Mouse (Mus musculus): ENCODE results near the gene Smarcd2.

Smarcd2 gene

DNA sequence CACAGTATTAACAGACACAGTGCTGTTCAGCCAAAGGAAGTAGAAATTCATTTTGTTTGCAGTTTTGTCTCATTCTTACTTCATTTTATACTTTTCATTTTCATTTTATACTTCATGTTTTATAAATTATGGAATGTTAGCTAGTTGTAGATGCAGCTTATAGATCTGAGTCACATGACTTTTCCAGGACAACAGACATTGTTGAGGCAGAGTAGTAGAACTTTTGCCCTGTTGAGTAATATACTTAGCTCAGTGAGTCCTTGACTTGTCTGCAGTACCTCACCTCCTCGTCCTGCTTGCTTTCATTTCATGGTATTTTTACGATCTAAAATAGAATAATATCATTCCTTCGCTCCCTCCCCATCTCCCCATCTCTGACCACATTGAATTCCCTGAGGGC lies 52.2 kb downstream of the Smarcd2 start:
- DNase-seq = no peak

DNA sequence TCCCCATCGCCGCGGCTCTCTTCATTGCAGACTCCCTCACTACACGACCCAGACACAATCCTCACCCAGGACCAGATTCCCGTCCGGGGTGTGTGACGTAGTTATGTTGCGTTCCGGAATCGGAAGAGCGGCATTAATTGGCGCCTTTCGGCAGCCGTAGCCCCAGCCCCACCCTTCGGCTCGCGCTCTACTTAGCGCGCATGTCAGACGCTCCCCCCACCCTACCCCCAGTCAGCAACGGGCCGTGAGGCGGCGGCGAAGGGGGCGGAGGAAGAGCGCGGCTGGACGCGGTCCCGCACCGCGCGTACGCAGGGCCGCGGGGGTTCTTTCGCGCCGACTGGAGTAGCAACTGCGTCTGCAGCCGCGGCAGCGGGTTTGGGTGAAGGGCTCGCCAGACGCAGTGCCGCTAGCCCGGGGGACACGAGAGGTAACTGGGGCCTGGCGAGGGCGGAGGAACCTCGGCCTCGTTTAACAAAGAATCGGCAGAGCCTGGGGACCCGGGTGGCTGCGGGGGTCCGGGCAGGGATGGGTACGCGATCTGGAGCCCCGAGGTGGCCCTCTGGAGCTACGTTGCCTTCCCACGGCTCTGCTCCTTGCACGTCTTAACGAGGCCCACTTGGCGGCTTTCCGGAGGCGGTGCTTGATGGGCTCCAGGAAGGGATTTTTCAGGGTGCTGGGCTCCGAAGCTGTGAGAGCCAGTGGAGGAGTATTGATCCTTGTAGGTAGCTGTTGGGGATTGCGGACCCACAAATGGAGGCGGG lies 55.9 kb downstream of the Smarcd2 start, which contains the start of gene Ddx42:
Gene Ddx42, plus strand, starts transcription at position 197 of the 761 bp plus-strand sequence.
- peak; percentile 85 for DNase-seq

DNA sequence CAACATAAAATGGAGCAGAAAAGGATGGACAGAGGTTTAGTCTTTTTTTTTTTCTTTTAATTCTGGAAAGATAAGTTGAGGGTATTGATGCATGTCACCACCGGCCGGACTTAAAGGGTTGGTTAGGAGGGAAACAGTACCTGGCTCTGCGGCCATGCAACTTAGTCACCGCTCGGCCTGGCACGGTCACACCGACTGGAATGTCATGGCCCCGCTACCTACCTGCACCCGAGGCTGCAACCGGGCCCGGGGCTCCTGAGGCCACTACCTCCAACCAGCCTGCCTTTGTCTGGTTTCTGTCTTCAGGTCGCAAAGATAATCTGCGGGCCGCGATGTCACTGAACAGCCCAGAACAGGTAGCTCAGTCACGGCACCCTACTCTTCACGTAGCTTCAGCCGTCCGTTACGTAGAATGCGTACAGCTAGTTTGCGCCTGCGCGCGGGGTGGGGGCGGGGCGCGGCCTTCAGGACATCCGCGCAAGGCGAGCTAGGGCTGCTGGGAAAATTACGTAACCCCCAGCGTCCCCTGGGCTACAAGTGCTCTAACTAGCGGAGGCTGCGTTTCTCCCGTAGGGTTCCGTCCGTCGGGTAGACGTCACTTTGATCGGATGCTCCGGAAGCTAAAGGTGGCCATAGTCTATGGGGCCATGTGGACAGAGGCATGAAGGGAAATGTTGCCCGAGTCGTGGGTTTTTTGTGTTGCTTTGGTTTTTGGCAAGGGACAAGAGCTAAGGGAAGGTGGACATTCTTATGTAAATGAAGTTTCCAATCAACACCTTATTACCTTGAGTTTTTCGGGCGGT lies 56.6 kb downstream of the Smarcd2 start, which contains the start of gene Ccdc47:
Gene Ccdc47, minus strand, starts transcription at position 418 of the 803 bp plus-strand sequence.
- peak; percentile 92 for DNase-seq

DNA sequence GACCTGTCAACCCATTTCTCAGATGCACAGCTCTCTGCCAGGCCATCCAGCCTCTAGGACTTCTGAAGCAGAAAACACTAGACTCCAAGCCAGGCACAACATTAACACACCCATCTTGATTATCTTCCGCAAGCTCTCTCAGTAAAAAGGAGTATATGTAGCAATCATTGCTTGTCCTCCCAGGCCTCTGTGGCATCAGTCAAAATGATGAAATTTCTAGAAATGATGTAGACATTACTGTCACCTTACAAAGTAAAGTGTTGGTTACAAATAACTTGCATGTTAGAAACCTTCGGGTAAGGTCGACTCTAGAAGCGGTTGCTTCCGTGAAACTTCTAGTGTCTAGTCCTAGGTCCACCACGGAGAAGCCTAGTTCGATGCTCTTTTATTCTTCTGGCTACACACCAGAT lies 57.3 kb downstream of the Smarcd2 start:
- no peak for DNase-seq

DNA sequence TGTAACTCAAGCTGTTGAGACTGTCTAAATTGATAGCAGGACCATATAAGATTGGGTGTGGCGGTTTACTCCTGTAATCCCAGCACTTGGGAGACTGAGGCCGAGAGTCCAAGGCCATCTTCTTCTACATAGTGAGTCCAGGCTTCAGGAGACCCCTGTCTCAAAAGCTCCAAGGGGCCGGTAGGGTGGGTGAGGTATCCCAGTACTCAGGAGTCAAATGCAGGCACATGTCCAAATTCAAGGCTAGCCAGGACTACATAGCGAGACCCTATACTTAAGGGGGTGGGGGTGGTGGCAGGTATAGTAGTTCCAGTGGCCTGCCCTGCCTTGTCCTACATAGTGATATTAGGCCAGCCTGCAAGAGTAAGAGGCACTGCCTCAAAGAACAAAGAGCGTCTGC lies 57.9 kb downstream of the Smarcd2 start:
- no peak for DNase-seq

Measured in right cerebral cortex, postnatal 4 days (tissue).